Mouse (Mus musculus) stomach, postnatal 0 days (tissue): ENCODE results near the gene Slc26a10. TPM values are rescaled to one million over a fixed set of nuclear protein-coding genes. Genes with fewer than 3 reads are reported as not detected.
"Not testable (repeated sequence)": the region's sequence is repeated elsewhere in the genome, so short reads cannot be mapped to it uniquely, and the experiment has no call there.

ENCODE experiments used
- ATAC-seq: fragments of 200-750 bp; cut with Nextera tagmentation; 2 replicates; pipeline ENCODE4 v1.8.0; 2017; ENCODE audit not compliant: low FRiP score, low TSS enrichment
- DNase-seq: peaks from one replicate; pipeline ENCODE4 v3.0.0-alpha.2; 2016; ENCODE audit warnings: low spot score
- H3K27ac ChIP-seq: fragments of 300-500 bp; sonication (generic); replicated peaks from 2 replicates; pipeline ENCODE4 v1.5.1; 2014; ENCODE audit warnings: mild to moderate bottlenecking, control low read depth
- H3K27me3 ChIP-seq: fragments of 300-500 bp; sonication (generic); 2 replicates; pipeline ENCODE4 v1.6.1; 2014; ENCODE audit warnings: low read length; ENCODE audit not compliant: control insufficient read depth, insufficient read depth
- H3K36me3 ChIP-seq: fragments of 300-500 bp; sonication (generic); 2 replicates; pipeline ENCODE4 v1.6.1; 2014; ENCODE audit warnings: low read length, mixed read lengths; ENCODE audit not compliant: control insufficient read depth, insufficient read depth
- H3K4me1 ChIP-seq: fragments of 300-500 bp; sonication (generic); replicated peaks from 2 replicates; pipeline ENCODE4 v1.6.1; 2014; ENCODE audit warnings: antibody characterized with exemption; ENCODE audit not compliant: control insufficient read depth, insufficient read depth
- H3K4me2 ChIP-seq: fragments of 300-500 bp; sonication (generic); replicated peaks from 2 replicates; pipeline ENCODE4 v1.6.1; 2014; ENCODE audit warnings: low read depth, mild to moderate bottlenecking, control low read depth, moderate library complexity
- H3K4me3 ChIP-seq: fragments of 300-500 bp; sonication (generic); 2 replicates; pipeline ENCODE4 v1.5.1; 2014; ENCODE audit warnings: low read depth, low read length, control low read depth
- H3K9ac ChIP-seq: fragments of 300-500 bp; sonication (generic); 2 replicates; pipeline ENCODE4 v1.6.1; 2014; ENCODE audit warnings: mild to moderate bottlenecking, low read length, control low read depth, mixed read lengths
- H3K9me3 ChIP-seq: fragments of 300-500 bp; sonication (generic); 2 replicates; pipeline ENCODE4 v1.6.1; 2016; ENCODE audit warnings: low read length; ENCODE audit not compliant: control insufficient read depth
- CTCF ChIP-seq: IDR thresholded peaks from 2 replicates; pipeline ENCODE4 v1.5.1; 2016; ENCODE audit warnings: antibody characterized with exemption, low read depth, mild to moderate bottlenecking, moderate library complexity
- EP300 ChIP-seq: optimal IDR thresholded peaks from 2 replicates; pipeline ENCODE3; 2016; ENCODE audit warnings: antibody characterized with exemption
- WGBS: fragments of 180-500 bp; shearing (Covaris S2); extraction: QIAGEN DNeasy Blood & Tissue Kit; methylation state at CpG from one replicate; pipeline ENCODE4 v1.1.7; 2014; 5-methylcytosine and 5-hydroxymethylcytosine counted together
- polyA plus RNA-seq: library from polyadenylated mRNA; unstranded; fragments of >200 nt; fragmentation: Nextera tagmentation; extraction: Ambion mirVana; gene quantifications from 2 replicates; pipeline ENCODE4 v1.2.1, GENCODE M21; 2015

The Slc26a10 gene
- polyA plus RNA-seq, 1 experiment from 2014 or later: 0.70 TPM

GRCm38 (mm10) chr10:127136510-127136909 is 43.9 kb downstream of the Slc26a10 start:
- Histone ChIP-seq H3K4me1 (no peaks in the 10 kb centered on the region), H3K36me3 (no peaks in the 10 kb centered on the region), H3K27me3 (no peaks in the 10 kb centered on the region), H3K4me2 (no peak overlapping the region), H3K27ac (0 out of 2 replicates have a peak overlapping the region, but pooled peaks have one; percentile 30), H3K9me3 (no peaks in the 10 kb centered on the region), H3K4me3 (no peak overlapping the region), H3K9ac (no peak overlapping the region)
- 55% methylated on average over 4 of the region's 4 CpGs for WGBS
- DNase-seq (no peak), ATAC-seq (no peak)
- TF ChIP-seq CTCF: no peak
- no peak for TF ChIP-seq EP300

DNA sequence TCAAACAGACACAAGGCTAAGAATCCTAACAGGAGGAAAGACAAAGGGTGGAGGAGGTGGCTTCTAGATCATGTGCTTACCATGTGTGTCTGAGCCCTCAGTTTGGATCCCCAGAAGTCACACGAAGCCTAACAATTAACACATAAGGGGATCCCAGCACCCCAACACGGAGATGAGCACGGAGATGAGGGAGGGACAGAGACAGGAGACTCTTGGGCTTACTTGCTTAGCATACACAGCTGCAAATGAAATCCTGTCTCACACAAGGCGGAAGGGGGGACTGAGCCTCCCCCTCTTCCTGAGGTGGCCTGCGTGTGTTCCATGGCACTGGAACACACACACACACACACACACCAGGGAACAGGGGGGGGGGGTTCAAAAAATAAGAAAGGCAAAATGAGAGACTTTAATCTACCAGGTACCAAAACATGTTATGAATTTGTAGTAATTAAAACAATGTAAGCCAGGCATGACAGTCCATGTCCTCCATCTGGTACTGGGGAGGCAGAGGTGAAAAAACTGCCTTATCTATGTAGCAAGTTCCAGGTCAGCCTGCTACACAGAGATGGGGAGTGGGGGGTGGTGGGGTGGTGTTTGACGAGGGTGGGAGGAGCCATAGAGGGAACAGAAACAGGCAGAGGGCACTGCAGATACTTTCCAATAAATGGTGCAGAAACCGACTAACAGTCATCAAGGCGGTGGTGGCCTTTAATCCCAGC is 45.2 kb downstream of the Slc26a10 start:
- ATAC-seq: no peak
- no peak overlapping the region for H3K27ac ChIP-seq
- TF ChIP-seq EP300 (no peak), CTCF (no peak)
- no peaks in the 10 kb centered on the region for H3K27me3 ChIP-seq
- no peak for DNase-seq
- no peak overlapping the region for H3K4me3 ChIP-seq
- H3K4me2 ChIP-seq: no peak overlapping the region
- no peaks in the 10 kb centered on the region for H3K9me3 ChIP-seq
- no peaks in the 10 kb centered on the region for H3K36me3 ChIP-seq
- H3K4me1 ChIP-seq: no peaks in the 10 kb centered on the region
- no peak overlapping the region for H3K9ac ChIP-seq
- WGBS: 41% methylated on average over 8 of the region's 8 CpGs

DNA sequence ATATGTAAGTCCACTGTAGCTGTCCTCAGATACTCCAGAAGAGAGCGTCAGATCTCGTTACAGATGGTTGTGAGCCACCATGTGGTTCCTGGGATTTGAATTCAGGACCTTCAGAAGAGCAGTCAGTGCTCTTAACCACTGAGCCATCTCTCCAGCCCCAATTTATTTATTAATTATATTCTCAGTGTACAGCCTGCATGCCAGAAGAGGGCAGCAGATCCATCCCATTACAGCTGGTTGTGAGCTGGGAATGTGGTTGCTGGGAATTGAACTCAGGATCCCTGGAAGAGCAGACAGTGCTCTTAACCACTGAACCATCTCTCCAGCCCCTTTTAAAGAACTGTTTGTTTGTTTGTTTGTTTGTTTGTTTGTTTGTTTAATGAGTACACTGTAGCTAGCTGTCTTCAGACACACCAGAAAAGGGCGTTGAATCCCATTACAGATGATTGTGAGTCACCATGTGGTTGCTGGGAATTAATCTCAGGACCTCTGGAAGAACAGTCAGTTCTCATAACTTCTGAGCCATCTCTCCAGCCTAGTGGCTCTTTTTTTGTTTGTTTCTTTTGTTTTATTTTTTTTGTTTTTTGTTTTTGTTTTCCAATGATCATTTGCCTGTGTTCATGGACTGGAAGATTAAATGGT is 45.9 kb downstream of the Slc26a10 start:
- ATAC-seq, H3K9me3 ChIP-seq, H3K9ac ChIP-seq, H3K4me2 ChIP-seq, H3K4me1 ChIP-seq, H3K4me3 ChIP-seq, H3K27ac ChIP-seq, H3K27me3 ChIP-seq, H3K36me3 ChIP-seq: not testable (repeated sequence)
- DNase-seq: peak; percentile 52
- WGBS: 52% methylated on average over 3 of the region's 3 CpGs
- TF ChIP-seq CTCF: peak; percentile 73

- no peaks in the 10 kb centered on the region for H3K36me3 ChIP-seq
- no peak overlapping the region for H3K27ac ChIP-seq
- H3K4me3 ChIP-seq: no peak overlapping the region
- 57% methylated on average over 5 of the region's 5 CpGs for WGBS
- ATAC-seq (no peak), DNase-seq (no peak)
- TF ChIP-seq CTCF: no peak
- no peak for TF ChIP-seq EP300
- H3K27me3 ChIP-seq: no peaks in the 10 kb centered on the region
- H3K4me2 ChIP-seq: no peak overlapping the region
- 0 out of 2 replicates have a peak overlapping the region, but pooled peaks have one; percentile 13 for H3K9ac ChIP-seq
- no peaks in the 10 kb centered on the region for H3K4me1 ChIP-seq
- H3K9me3 ChIP-seq: no peaks in the 10 kb centered on the region
Observed at GRCm38 (mm10) chr10:127132469-127132868, 48.0 kb downstream of the Slc26a10 start.

DNA sequence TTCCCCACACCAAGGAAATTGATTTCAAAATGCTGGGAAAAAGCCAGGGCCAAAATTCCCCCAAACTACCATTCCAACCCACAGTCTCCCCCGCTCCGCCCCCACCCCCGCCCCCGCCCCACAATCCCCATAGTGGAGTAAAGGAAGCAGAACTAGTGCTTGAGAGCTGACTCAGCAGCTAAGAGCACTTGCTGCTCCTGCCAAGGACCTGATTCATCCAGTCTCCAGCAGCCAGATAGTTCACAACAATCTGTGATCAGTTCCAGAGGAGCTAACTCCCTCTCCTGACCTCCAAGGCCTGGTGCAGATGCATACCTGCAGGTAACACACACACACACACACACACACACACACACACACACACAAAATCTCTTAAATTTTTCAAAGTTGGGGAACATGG is 51.0 kb downstream of the Slc26a10 start:
- no peaks in the 10 kb centered on the region for H3K36me3 ChIP-seq
- no peaks in the 10 kb centered on the region for H3K27me3 ChIP-seq
- no peak overlapping the region for H3K4me3 ChIP-seq
- WGBS: 70% methylated on average over 4 of the region's 4 CpGs
- no peak overlapping the region for H3K27ac ChIP-seq
- 0 out of 2 replicates have a peak, but pooled peaks have one; percentile 1 for TF ChIP-seq CTCF
- no peak for TF ChIP-seq EP300
- H3K9me3 ChIP-seq: no peaks in the 10 kb centered on the region
- no peaks in the 10 kb centered on the region for H3K4me1 ChIP-seq
- ATAC-seq (no peak), DNase-seq (no peak)
- no peak overlapping the region for H3K9ac ChIP-seq
- no peak overlapping the region for H3K4me2 ChIP-seq

DNA sequence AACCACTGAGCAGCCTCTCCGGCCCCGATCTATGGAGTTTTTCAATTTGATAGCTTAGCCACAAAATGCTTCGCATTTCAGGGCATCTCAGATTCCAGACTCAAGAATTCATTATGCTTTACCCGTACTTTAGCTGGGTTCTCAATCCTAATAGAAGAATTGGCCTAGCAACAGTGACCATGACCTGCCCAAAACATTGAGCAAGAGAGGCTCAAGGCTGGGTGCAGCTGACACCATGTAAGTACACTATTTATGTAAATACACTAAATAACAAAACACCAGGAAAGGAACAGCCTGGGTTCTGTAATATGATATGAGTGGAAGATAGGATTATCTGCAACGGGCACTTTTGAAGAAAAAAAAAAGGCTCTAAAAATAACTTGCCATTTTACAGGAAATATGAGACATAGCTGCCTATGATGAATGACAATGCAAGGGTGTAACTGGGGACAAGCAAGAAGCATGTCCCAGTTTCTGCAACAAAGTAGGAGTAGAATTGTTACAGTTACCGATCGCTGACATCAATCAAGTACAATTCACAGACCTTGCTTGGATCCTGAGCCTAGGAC is 52.6 kb downstream of the Slc26a10 start:
- no peak for DNase-seq
- H3K9me3 ChIP-seq: no peaks in the 10 kb centered on the region
- H3K9ac ChIP-seq: no peak overlapping the region
- no peak overlapping the region for H3K27ac ChIP-seq
- H3K27me3 ChIP-seq: no peaks in the 10 kb centered on the region
- TF ChIP-seq CTCF (no peak), EP300 (no peak)
- no peaks in the 10 kb centered on the region for H3K4me1 ChIP-seq
- no peak for ATAC-seq
- WGBS: 66% methylated on average over 7 of the region's 7 CpGs
- H3K36me3 ChIP-seq: no peaks in the 10 kb centered on the region
- H3K4me2 ChIP-seq: no peak overlapping the region
- no peak overlapping the region for H3K4me3 ChIP-seq
